Mouse (Mus musculus) limb, embryonic 11.5 days (tissue): ENCODE data around the gene Tmem82. TPM values are rescaled to one million over a fixed set of nuclear protein-coding genes. Genes with fewer than 3 reads are reported as not detected.

Experiments used
- ATAC-seq: fragments of 200-750 bp; cut with Nextera tagmentation; 2 replicates; pipeline ENCODE4 v1.8.0; 2017; ENCODE audit warnings: low read depth; ENCODE audit not compliant: insufficient number of reproducible peaks, low FRiP score, low TSS enrichment
- DNase-seq: peaks from one replicate; pipeline ENCODE4 v3.0.0-alpha.2; 2015; ENCODE audit warnings: low spot score
- H3K27ac ChIP-seq: fragments of 300-500 bp; sonication (generic); replicated peaks from 2 replicates; pipeline ENCODE4 v1.5.1; 2014; ENCODE audit warnings: low read depth, mild to moderate bottlenecking, low read length
- H3K27me3 ChIP-seq: fragments of 300-500 bp; sonication (generic); 2 replicates; pipeline ENCODE4 v1.6.1; 2014; ENCODE audit warnings: mild to moderate bottlenecking, low read length, mixed read lengths; ENCODE audit not compliant: control insufficient read depth, insufficient read depth
- H3K36me3 ChIP-seq: fragments of 300-500 bp; sonication (generic); 2 replicates; pipeline ENCODE4 v1.6.1; 2014; ENCODE audit warnings: mild to moderate bottlenecking, low read length, moderate library complexity, mixed read lengths; ENCODE audit not compliant: control insufficient read depth, insufficient read depth
- H3K4me1 ChIP-seq: fragments of 300-500 bp; sonication (generic); 2 replicates; pipeline ENCODE4 v1.6.1; 2014; ENCODE audit warnings: low read length, mixed read lengths; ENCODE audit not compliant: control insufficient read depth, insufficient read depth
- H3K4me2 ChIP-seq: fragments of 300-500 bp; sonication (generic); 2 replicates; pipeline ENCODE4 v1.6.1; 2014; ENCODE audit warnings: low read depth, mild to moderate bottlenecking, moderate library complexity; ENCODE audit not compliant: severe bottlenecking
- H3K4me3 ChIP-seq: fragments of 300-500 bp; sonication (generic); 2 replicates; pipeline ENCODE4 v1.5.1; 2014; ENCODE audit warnings: low read depth, low read length
- H3K9ac ChIP-seq: fragments of 300-500 bp; sonication (generic); 2 replicates; pipeline ENCODE4 v1.6.1; 2014; ENCODE audit warnings: mild to moderate bottlenecking, low read length
- H3K9me3 ChIP-seq: fragments of 300-500 bp; sonication (generic); 2 replicates; pipeline ENCODE4 v1.6.1; 2016; ENCODE audit warnings: low read length; ENCODE audit not compliant: control insufficient read depth
- WGBS: fragments of 180-500 bp; shearing (Covaris S2); extraction: QIAGEN DNeasy Blood & Tissue Kit; methylation state at CpG from one replicate; pipeline ENCODE4 v1.1.7; 2014; 5-methylcytosine and 5-hydroxymethylcytosine counted together
- polyA plus RNA-seq: library from polyadenylated mRNA; unstranded; fragments of >200 nt; fragmentation: Nextera tagmentation; extraction: Ambion mirVana; gene quantifications from 2 replicates; pipeline ENCODE4 v1.2.1, GENCODE M21; 2014

Tmem82 gene
- polyA plus RNA-seq, 1 experiment from 2014 or later: 0.60 TPM

GRCm38 (mm10) chr4:141602523-141603223, 15.8 kb downstream of the Tmem82 start:
- Histone ChIP-seq H3K4me1 (0 out of 2 replicates have a peak, but pooled peaks cover 5% of the 10 kb centered on the region), H3K27me3 (no peaks in the 10 kb centered on the region), H3K36me3 (no peaks in the 10 kb centered on the region), H3K4me2 (no peak overlapping the region), H3K9ac (no peak overlapping the region), H3K9me3 (no peaks in the 10 kb centered on the region), H3K27ac (no peak overlapping the region), H3K4me3 (no peak overlapping the region)
- ATAC-seq (no peak), DNase-seq (no peak)
- 76% methylated on average over 11 of the region's 11 CpGs for WGBS

GRCm38 (mm10) chr4:141601148-141601862, 17.1 kb downstream of the Tmem82 start:
- no peak overlapping the region for H3K9ac ChIP-seq
- H3K36me3 ChIP-seq: no peaks in the 10 kb centered on the region
- no peak for ATAC-seq
- no peak for DNase-seq
- no peaks in the 10 kb centered on the region for H3K27me3 ChIP-seq
- H3K4me1 ChIP-seq: 0 out of 2 replicates have a peak, but pooled peaks cover 5% of the 10 kb centered on the region
- H3K9me3 ChIP-seq: no peaks in the 10 kb centered on the region
- no peak overlapping the region for H3K4me3 ChIP-seq
- no peak overlapping the region for H3K4me2 ChIP-seq
- WGBS: 69% methylated on average over 12 of the region's 12 CpGs
- no peak overlapping the region for H3K27ac ChIP-seq

- no peak overlapping the region for H3K9ac ChIP-seq
- ATAC-seq (no peak), DNase-seq (peak; percentile 39)
- H3K9me3 ChIP-seq: no peaks in the 10 kb centered on the region
- no peak overlapping the region for H3K4me2 ChIP-seq
- no peak overlapping the region; the same call in 1 of the 2 replicates for H3K4me3 ChIP-seq
- no peak overlapping the region for H3K27ac ChIP-seq
- no peaks in the 10 kb centered on the region for H3K27me3 ChIP-seq
- H3K4me1 ChIP-seq: 0 out of 2 replicates have a peak, but pooled peaks cover 5% of the 10 kb centered on the region
- WGBS: 38% methylated on average over 6 of the region's 6 CpGs
- H3K36me3 ChIP-seq: no peaks in the 10 kb centered on the region
Observed at GRCm38 (mm10) chr4:141600364-141600763, 18.1 kb downstream of the Tmem82 start.

- peak overlapping the region; percentile 92 for H3K4me2 ChIP-seq
- under 1% methylated on average over 42 of the region's 57 CpGs for WGBS
- 0 out of 2 replicates have a peak, but pooled peaks cover 5% of the 10 kb centered on the region for H3K4me1 ChIP-seq
- DNase-seq: peak; percentile 80
- peak; percentile 24; the same call in 1 of the 2 replicates for ATAC-seq
- no peaks in the 10 kb centered on the region for H3K9me3 ChIP-seq
- H3K4me3 ChIP-seq: peak overlapping the region; percentile 72
- H3K36me3 ChIP-seq: peaks cover 5% of the 10 kb centered on the region; the same call in 1 of the 2 replicates
- H3K27me3 ChIP-seq: no peaks in the 10 kb centered on the region
- peak overlapping the region; percentile 68 for H3K27ac ChIP-seq
- H3K9ac ChIP-seq: peak overlapping the region; percentile 85
Observed at GRCm38 (mm10) chr4:141599251-141600141, 18.9 kb downstream of the Tmem82 start.

GRCm38 (mm10) chr4:141598894-141599250, 19.6 kb downstream of the Tmem82 start:
- peaks cover 5% of the 10 kb centered on the region; the same call in 1 of the 2 replicates for H3K36me3 ChIP-seq

GRCm38 (mm10) chr4:141598199-141598893, 20.1 kb downstream of the Tmem82 start:
- 0 out of 2 replicates have a peak, but pooled peaks cover 5% of the 10 kb centered on the region for H3K4me1 ChIP-seq
- peak overlapping the region; percentile 68 for H3K27ac ChIP-seq
- WGBS: under 1% methylated on average over 19 of the region's 19 CpGs
- peak overlapping the region; percentile 92 for H3K4me2 ChIP-seq
- peak; percentile 67 for DNase-seq
- no peaks in the 10 kb centered on the region for H3K9me3 ChIP-seq
- peak overlapping the region; percentile 85 for H3K9ac ChIP-seq
- ATAC-seq: peak; percentile 50; the same call in 1 of the 2 replicates
- H3K4me3 ChIP-seq: peak overlapping the region; percentile 72
- peaks cover 5% of the 10 kb centered on the region; the same call in 1 of the 2 replicates for H3K36me3 ChIP-seq
- H3K27me3 ChIP-seq: no peaks in the 10 kb centered on the region

More at GRCm38 (mm10) chr4:141598894-141599250, 19.6 kb downstream of the Tmem82 start:
- 1% methylated on average over 9 of the region's 9 CpGs for WGBS
- peak overlapping the region; percentile 68 for H3K27ac ChIP-seq
- no peaks in the 10 kb centered on the region for H3K9me3 ChIP-seq
- H3K4me1 ChIP-seq: 0 out of 2 replicates have a peak, but pooled peaks cover 5% of the 10 kb centered on the region
- H3K4me3 ChIP-seq: peak overlapping the region; percentile 72
- peak overlapping the region; percentile 92 for H3K4me2 ChIP-seq
- H3K9ac ChIP-seq: peak overlapping the region; percentile 85
- DNase-seq (no peak), ATAC-seq (no peak)
- no peaks in the 10 kb centered on the region for H3K27me3 ChIP-seq

GRCm38 (mm10) chr4:141596700-141597328, 21.6 kb downstream of the Tmem82 start:
- Histone ChIP-seq H3K36me3 (peaks cover 10% of the 10 kb centered on the region; the same call in 1 of the 2 replicates), H3K4me1 (0 out of 2 replicates have a peak, but pooled peaks cover 5% of the 10 kb centered on the region), H3K9ac (no peak overlapping the region), H3K27ac (no peak overlapping the region), H3K27me3 (no peaks in the 10 kb centered on the region), H3K4me2 (no peak overlapping the region), H3K9me3 (no peaks in the 10 kb centered on the region), H3K4me3 (no peak overlapping the region)
- ATAC-seq (no peak), DNase-seq (no peak)
- WGBS: 78% methylated on average over 8 of the region's 8 CpGs
